Mouse (Mus musculus) erythroblast, embryonic 14.5 days (primary cell): ENCODE results near the gene Oxnad1.
"Not testable (repeated sequence)": the region's sequence is repeated elsewhere in the genome, so short reads cannot be mapped to it uniquely, and the experiment has no call there.

ENCODE experiments used
- GATA1 ChIP-seq: IDR thresholded peaks from 2 replicates; pipeline ENCODE4 v1.6.1; 2012; ENCODE audit warnings: low read length, inconsistent platforms, mixed read lengths
- TAL1 ChIP-seq: IDR thresholded peaks from 3 replicates; pipeline ENCODE4 v1.6.1; 2012; ENCODE audit warnings: low read length, inconsistent platforms, mixed read lengths

GRCm38 (mm10) chr14:32112124-32112523 lies 26.9 kb downstream of the Oxnad1 start:
- not testable (repeated sequence) for TF ChIP-seq GATA1, TAL1
